Mouse (Mus musculus) A20 (cell line): ENCODE measurements at regions not wholly inside any gene's neighbourhood (a gene's known extent, or its start where the extent isn't known, plus 50 kb on each side); places are given as distances from the start of the nearest gene placed in this dataset.
A peak's percentile ranks its signal among the peaks of the same experiment; 100 is the strongest.

Source experiments
- DNase-seq: peaks from one replicate; pipeline ENCODE4 v3.0.0-alpha.2; 2011; ENCODE audit warnings: low read depth, low spot score

GRCm38 (mm10) chr13:52015066-52015465 lies 168.6 kb downstream of the Gadd45g start:
- no peak for DNase-seq

- no peak for DNase-seq
Measured at GRCm38 (mm10) chr13:52015496-52015895, 169.0 kb downstream of the Gadd45g start.

GRCm38 (mm10) chr13:52017598-52018190 lies 171.2 kb downstream of the Gadd45g start:
- no peak for DNase-seq

- DNase-seq: no peak
Measured at GRCm38 (mm10) chr13:52019647-52020046, 173.2 kb downstream of the Gadd45g start.

- DNase-seq: no peak
Measured at GRCm38 (mm10) chr13:52021150-52021549, 174.7 kb downstream of the Gadd45g start.

- DNase-seq: no peak
Measured at GRCm38 (mm10) chr13:52021828-52022227, 175.3 kb downstream of the Gadd45g start.

GRCm38 (mm10) chr13:52022529-52022928 lies 176.1 kb downstream of the Gadd45g start:
- DNase-seq: no peak

GRCm38 (mm10) chr13:52024349-52024748 lies 177.9 kb downstream of the Gadd45g start:
- DNase-seq: no peak

- DNase-seq: no peak
Measured at GRCm38 (mm10) chr13:52024832-52025481, 178.5 kb downstream of the Gadd45g start.

- DNase-seq: no peak
Measured at GRCm38 (mm10) chr13:52025482-52025848, 179.0 kb downstream of the Gadd45g start.

- no peak for DNase-seq
Measured at GRCm38 (mm10) chr13:52026291-52026690, 179.8 kb downstream of the Gadd45g start.

- no peak for DNase-seq
Measured at GRCm38 (mm10) chr13:52029868-52030422, 183.5 kb downstream of the Gadd45g start.

GRCm38 (mm10) chr13:52031465-52031864 lies 185.0 kb downstream of the Gadd45g start:
- peak; percentile 38 for DNase-seq

- peak; percentile 18 for DNase-seq
Measured at GRCm38 (mm10) chr13:52035731-52036130, 189.3 kb downstream of the Gadd45g start.

- no peak for DNase-seq
Measured at GRCm38 (mm10) chr13:52036351-52036750, 189.9 kb downstream of the Gadd45g start.

GRCm38 (mm10) chr13:52037218-52037617 lies 190.7 kb downstream of the Gadd45g start:
- DNase-seq: no peak

- no peak for DNase-seq
Measured at GRCm38 (mm10) chr13:52041467-52042421, 195.3 kb downstream of the Gadd45g start.

- no peak for DNase-seq
Measured at GRCm38 (mm10) chr13:52042867-52043266, 196.4 kb downstream of the Gadd45g start.

- DNase-seq: no peak
Measured at GRCm38 (mm10) chr13:52043916-52044315, 197.4 kb downstream of the Gadd45g start.

GRCm38 (mm10) chr13:52045349-52045748 lies 198.9 kb downstream of the Gadd45g start:
- no peak for DNase-seq

- DNase-seq: no peak
Measured at GRCm38 (mm10) chr13:52046020-52046419, 199.5 kb downstream of the Gadd45g start.

GRCm38 (mm10) chr13:52046700-52047099 lies 200.2 kb downstream of the Gadd45g start:
- no peak for DNase-seq
